Mouse (Mus musculus) cerebellum, adult 2 months (tissue): ENCODE data around the gene Farsb.

ENCODE experiments used
- CTCF ChIP-seq: fragments of 200-500 bp; IDR thresholded peaks from 2 replicates; pipeline ENCODE4 v1.5.1; 2011; ENCODE audit warnings: low read depth, mild to moderate bottlenecking, control low read depth, low read length, moderate library complexity, borderline replicate concordance; ENCODE audit not compliant: insufficient read depth
- POLR2A ChIP-seq: fragments of 200-500 bp; IDR thresholded peaks from 2 replicates; pipeline ENCODE4 v1.6.1; 2011; ENCODE audit warnings: low read length, control low read depth, borderline replicate concordance; ENCODE audit not compliant: insufficient read depth

DNA sequence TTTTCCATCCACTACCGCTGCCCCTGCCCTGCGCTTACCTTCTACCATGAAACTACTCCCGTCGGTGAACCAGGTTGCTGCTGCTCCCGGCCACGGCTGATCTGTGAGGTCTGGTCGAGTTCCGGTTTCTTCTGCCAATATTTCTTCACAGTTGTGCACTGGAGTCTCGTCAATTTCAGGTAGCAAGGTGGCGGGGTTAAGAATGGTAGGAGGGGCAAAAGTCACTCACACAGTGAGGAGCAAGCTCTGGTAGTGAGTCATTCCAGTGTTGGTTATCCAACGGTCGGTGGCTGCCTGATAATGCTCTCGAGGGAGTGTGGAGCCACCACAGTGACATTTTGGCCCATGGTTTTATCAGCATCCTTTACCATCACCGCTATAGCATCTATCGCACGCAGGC lies 12.3 kb upstream of the Farsb start:
- no peak for TF ChIP-seq CTCF
- no peak for TF ChIP-seq POLR2A
